10 mouse cellular contexts compared by ENCODE assay signal in genomic region chr2:127539494-127539893, GRCm38 (mm10). TPM values are rescaled to one million over a fixed set of nuclear protein-coding genes. Genes with fewer than 3 reads are reported as not detected.
DNase-seq lines count a peak whose midpoint lies in the region; ATAC-seq and TF ChIP-seq lines count a peak whose summit lies in the region.
"Had no signal": no experiment of that assay in that cellular context is flagged by ENCODE, and none has a peak within 500 bp of the region (broad histone marks: within the 10 kb centered on the region; RNA-seq: fewer than 3 reads in every experiment).

No protein-coding gene starts in this region.

- H3K36me3 ChIP-seq in heart, postnatal 0 days (replicated peaks; ENCODE audit: control insufficient read depth, insufficient read depth, low read length) = no peaks in the 10 kb centered on the region
- H3K36me3 ChIP-seq in midbrain, embryonic 15.5 days (replicated peaks) = no peaks in the 10 kb centered on the region
- no peaks in the 10 kb centered on the region for H3K36me3 ChIP-seq in midbrain, embryonic 13.5 days
- no peaks in the 10 kb centered on the region for H3K36me3 ChIP-seq in stomach, embryonic 16.5 days (ENCODE audit: control insufficient read depth, insufficient read depth, low read length)
- H3K36me3 ChIP-seq: intestine, embryonic 15.5 days had no signal

- no peak overlapping the region for H3K9ac ChIP-seq in heart, postnatal 0 days (replicated peaks; ENCODE audit: low read depth, low read length)
- H3K9ac ChIP-seq in midbrain, embryonic 15.5 days = no peak overlapping the region
- H3K9ac ChIP-seq in midbrain, embryonic 13.5 days (replicated peaks) = no peak overlapping the region
- no peak overlapping the region for H3K9ac ChIP-seq in stomach, embryonic 16.5 days (ENCODE audit: low read length)
- H3K9ac ChIP-seq: intestine, embryonic 15.5 days had no signal

- no peak overlapping the region for H3K27ac ChIP-seq in heart, postnatal 0 days (ENCODE audit: low read depth)
- H3K27ac ChIP-seq in midbrain, embryonic 15.5 days = no peak overlapping the region
- no peak overlapping the region for H3K27ac ChIP-seq in midbrain, embryonic 13.5 days
- no peak overlapping the region for H3K27ac ChIP-seq in stomach, embryonic 16.5 days (ENCODE audit: low read length)
- H3K27ac ChIP-seq: intestine, embryonic 15.5 days had no signal

- no peak for ATAC-seq in heart, postnatal 0 days (ENCODE audit: insufficient read depth, low read depth)
- 0 out of 2 replicates have a peak, but pooled peaks have one; percentile 27 for ATAC-seq in midbrain, embryonic 15.5 days (replicated peaks)
- ATAC-seq in midbrain, embryonic 13.5 days = no peak
- no peak for ATAC-seq in stomach, embryonic 16.5 days (ENCODE audit: insufficient read depth, low FRiP score)
- ATAC-seq: intestine, embryonic 15.5 days had no signal

- H3K4me3 ChIP-seq in heart, postnatal 0 days (ENCODE audit: low read depth, low read length) = no peak overlapping the region
- no peak overlapping the region for H3K4me3 ChIP-seq in midbrain, embryonic 15.5 days
- H3K4me3 ChIP-seq in midbrain, embryonic 13.5 days (replicated peaks) = no peak overlapping the region
- peak overlapping the region; percentile 44; the same call in 1 of the 2 replicates for H3K4me3 ChIP-seq in stomach, embryonic 16.5 days (replicated peaks; ENCODE audit: low read length)
- H3K4me3 ChIP-seq: intestine, embryonic 15.5 days had no signal

- intact Hi-C loops in heart, postnatal 36 days (cut with DNase I) = no loop called here

- 24% methylated on average over 4 of the region's 4 CpGs for WGBS in heart, postnatal 0 days
- WGBS in midbrain, embryonic 15.5 days = 20% methylated on average over 4 of the region's 4 CpGs
- WGBS in midbrain, embryonic 13.5 days = 25% methylated on average over 4 of the region's 4 CpGs
- 25% methylated on average over 4 of the region's 4 CpGs for WGBS in stomach, embryonic 16.5 days

- TF ChIP-seq EP300 in heart, postnatal 0 days (IDR thresholded peaks at IDR 0.05; ENCODE audit: low read depth) = no peak

- no peaks in the 10 kb centered on the region for H3K9me3 ChIP-seq in heart, postnatal 0 days (replicated peaks; ENCODE audit: control insufficient read depth, low read length)
- no peaks in the 10 kb centered on the region for H3K9me3 ChIP-seq in midbrain, embryonic 15.5 days
- no peaks in the 10 kb centered on the region for H3K9me3 ChIP-seq in midbrain, embryonic 13.5 days
- H3K9me3 ChIP-seq in stomach, embryonic 16.5 days (replicated peaks; ENCODE audit: control insufficient read depth, low read length) = no peaks in the 10 kb centered on the region
- H3K9me3 ChIP-seq: intestine, embryonic 15.5 days had no signal

- H3K27me3 ChIP-seq in heart, postnatal 0 days (ENCODE audit: control insufficient read depth, insufficient read depth, low read length) = peaks cover 61% of the 10 kb centered on the region
- H3K27me3 ChIP-seq in midbrain, embryonic 15.5 days (replicated peaks) = peaks cover 48% of the 10 kb centered on the region
- peaks cover 67% of the 10 kb centered on the region for H3K27me3 ChIP-seq in midbrain, embryonic 13.5 days
- peaks cover 30% of the 10 kb centered on the region for H3K27me3 ChIP-seq in stomach, embryonic 16.5 days (ENCODE audit: control insufficient read depth, insufficient read depth, low read length)

- no peaks in the 10 kb centered on the region for H3K4me1 ChIP-seq in heart, postnatal 0 days (ENCODE audit: control insufficient read depth, insufficient read depth)
- 0 out of 2 replicates have a peak, but pooled peaks cover 3% of the 10 kb centered on the region for H3K4me1 ChIP-seq in midbrain, embryonic 15.5 days
- peaks cover 5% of the 10 kb centered on the region for H3K4me1 ChIP-seq in midbrain, embryonic 13.5 days (replicated peaks)
- no peaks in the 10 kb centered on the region for H3K4me1 ChIP-seq in stomach, embryonic 16.5 days (ENCODE audit: control insufficient read depth, insufficient read depth, low read length)

- DNase-seq in heart, postnatal 0 days (ENCODE audit: low spot score) = no peak
- no peak for DNase-seq in heart, postnatal 36 days
- peak; percentile 65 for DNase-seq in cerebellum, adult 8-10 months
- no peak for DNase-seq in adrenal gland, adult 18-20 months (ENCODE audit: low spot score in 2 of 2)
- DNase-seq in gastrocnemius, postnatal 10 days = no peak
- DNase-seq: right cerebral cortex, adult 18-20 months had no signal

- TF ChIP-seq CTCF in heart, postnatal 0 days (IDR thresholded peaks at IDR 0.05; ENCODE audit: low read depth) = peak; percentile 23

- H3K4me2 ChIP-seq in heart, postnatal 0 days (ENCODE audit: low read depth, low read length) = no peak overlapping the region
- H3K4me2 ChIP-seq in midbrain, embryonic 15.5 days = no peak overlapping the region
- H3K4me2 ChIP-seq in midbrain, embryonic 13.5 days (replicated peaks) = no peak overlapping the region
- H3K4me2 ChIP-seq in stomach, embryonic 16.5 days (ENCODE audit: low read depth, low read length) = peak overlapping the region; percentile 52; the same call in 1 of the 2 replicates
- H3K4me2 ChIP-seq: intestine, embryonic 15.5 days had no signal

RNA-seq across cellular contexts. Expression of gene Prom2, which starts 1.8 kb away (rescaled TPM):
- total RNA-seq in heart, postnatal 0 days (2014; rRNA removed; ENCODE audit: low replicate concordance) = 0.04 and 6.0 TPM in 2 replicates
- polyA plus RNA-seq in heart, postnatal 0 days (2015; fragmentation: Nextera tagmentation; extraction: Ambion mirVana) = 0.03 and 0.08 TPM in 2 replicates
- under 1 TPM in 1 of 2 experiments, not detected in 1; 0.81 TPM for total RNA-seq in heart, postnatal 36 days (2021)
- 0.06 and 0.14 TPM in 2 replicates for polyA plus RNA-seq in midbrain, embryonic 15.5 days (2015; fragmentation: Nextera tagmentation; extraction: Ambion mirVana)
- polyA plus RNA-seq in midbrain, embryonic 13.5 days (2015; fragmentation: Nextera tagmentation; extraction: Ambion mirVana) = not detected in 2 replicates
- 21.1 and 30.0 TPM in 2 replicates for polyA plus RNA-seq in stomach, embryonic 16.5 days (2015; fragmentation: Nextera tagmentation; extraction: Ambion mirVana)
- under 1 TPM; 0.46 to 0.70 TPM for total RNA-seq in adrenal gland, adult 18-20 months (2021)
- not detected for total RNA-seq in gastrocnemius, postnatal 10 days (2021)

RNA-seq across cellular contexts. Expression of gene Kcnip3, which starts 17.6 kb away (rescaled TPM):
- 3.5 and 7.9 TPM in 2 replicates for total RNA-seq in heart, postnatal 0 days (2014; rRNA removed; ENCODE audit: low replicate concordance)
- polyA plus RNA-seq in heart, postnatal 0 days (2015; fragmentation: Nextera tagmentation; extraction: Ambion mirVana) = 0.20 and 0.40 TPM in 2 replicates
- 1 to 10 TPM in 1 of 2 experiments, under 1 TPM in 1; 0.94 to 1.9 TPM for total RNA-seq in heart, postnatal 36 days (2021)
- 8.9 and 10.0 TPM in 2 replicates for polyA plus RNA-seq in midbrain, embryonic 15.5 days (2015; fragmentation: Nextera tagmentation; extraction: Ambion mirVana)
- polyA plus RNA-seq in midbrain, embryonic 13.5 days (2015; fragmentation: Nextera tagmentation; extraction: Ambion mirVana) = 4.5 and 5.5 TPM in 2 replicates
- polyA plus RNA-seq in stomach, embryonic 16.5 days (2015; fragmentation: Nextera tagmentation; extraction: Ambion mirVana) = 3.1 and 3.6 TPM in 2 replicates
- total RNA-seq in adrenal gland, adult 18-20 months (2021) = 1 to 10 TPM; 5.3 to 6.0 TPM
- total RNA-seq in gastrocnemius, postnatal 10 days (2021) = under 1 TPM; 0.49 to 0.59 TPM

RNA-seq across cellular contexts. Expression of gene Zfp661, which starts 47.4 kb away (rescaled TPM):
- total RNA-seq in heart, postnatal 0 days (2014; rRNA removed; ENCODE audit: low replicate concordance) = 0.69 and 3.6 TPM in 2 replicates
- 1.4 and 1.6 TPM in 2 replicates for polyA plus RNA-seq in heart, postnatal 0 days (2015; fragmentation: Nextera tagmentation; extraction: Ambion mirVana)
- total RNA-seq in heart, postnatal 36 days (2021) = 1 to 10 TPM; 1.3 to 1.6 TPM
- polyA plus RNA-seq in midbrain, embryonic 15.5 days (2015; fragmentation: Nextera tagmentation; extraction: Ambion mirVana) = 8.0 and 8.4 TPM in 2 replicates
- polyA plus RNA-seq in midbrain, embryonic 13.5 days (2015; fragmentation: Nextera tagmentation; extraction: Ambion mirVana) = 7.9 and 9.8 TPM in 2 replicates
- 4.5 and 4.7 TPM in 2 replicates for polyA plus RNA-seq in stomach, embryonic 16.5 days (2015; fragmentation: Nextera tagmentation; extraction: Ambion mirVana)
- 1 to 10 TPM; 2.6 to 3.5 TPM for total RNA-seq in adrenal gland, adult 18-20 months (2021)
- total RNA-seq in gastrocnemius, postnatal 10 days (2021) = 1 to 10 TPM; 1.7 to 2.4 TPM

RNA-seq across cellular contexts. Expression of gene Mrps5, which starts 47.5 kb away (rescaled TPM):
- total RNA-seq in heart, postnatal 0 days (2014; rRNA removed; ENCODE audit: low replicate concordance) = 48.8 and 109 TPM in 2 replicates
- polyA plus RNA-seq in heart, postnatal 0 days (2015; fragmentation: Nextera tagmentation; extraction: Ambion mirVana) = 150 and 156 TPM in 2 replicates
- 10 to 100 TPM; 95.9 to 98.5 TPM for total RNA-seq in heart, postnatal 36 days (2021)
- polyA plus RNA-seq in midbrain, embryonic 15.5 days (2015; fragmentation: Nextera tagmentation; extraction: Ambion mirVana) = 145 and 151 TPM in 2 replicates
- polyA plus RNA-seq in midbrain, embryonic 13.5 days (2015; fragmentation: Nextera tagmentation; extraction: Ambion mirVana) = 156 and 172 TPM in 2 replicates
- polyA plus RNA-seq in stomach, embryonic 16.5 days (2015; fragmentation: Nextera tagmentation; extraction: Ambion mirVana) = 118 and 128 TPM in 2 replicates
- total RNA-seq in adrenal gland, adult 18-20 months (2021) = 100 to 1,000 TPM; 108 to 114 TPM
- 10 to 100 TPM; 89.6 to 96.3 TPM for total RNA-seq in gastrocnemius, postnatal 10 days (2021)
